Mouse (Mus musculus) forebrain, embryonic 16.5 days (tissue): ENCODE results near the gene Adgrb3. TPM values are rescaled to one million over a fixed set of nuclear protein-coding genes. Genes with fewer than 3 reads are reported as not detected.

ENCODE experiments used
- ATAC-seq: fragments of 200-750 bp; cut with Nextera tagmentation; 2 replicates; pipeline ENCODE4 v1.8.0; 2017; ENCODE audit warnings: mild to moderate bottlenecking, moderate library complexity
- H3K27ac ChIP-seq: fragments of 300-500 bp; sonication (generic); 2 replicates; pipeline ENCODE4 v1.5.1; 2014; ENCODE audit warnings: low read length, control low read depth
- H3K27me3 ChIP-seq: fragments of 300-500 bp; sonication (generic); replicated peaks from 2 replicates; pipeline ENCODE4 v1.6.1; 2014; ENCODE audit warnings: low read length; ENCODE audit not compliant: control insufficient read depth, insufficient read depth
- H3K36me3 ChIP-seq: fragments of 300-500 bp; sonication (generic); 2 replicates; pipeline ENCODE4 v1.6.1; 2014; ENCODE audit not compliant: control insufficient read depth, insufficient read depth
- H3K4me1 ChIP-seq: fragments of 300-500 bp; sonication (generic); replicated peaks from 2 replicates; pipeline ENCODE4 v1.6.1; 2014; ENCODE audit warnings: low read length; ENCODE audit not compliant: control insufficient read depth, insufficient read depth
- H3K4me2 ChIP-seq: fragments of 300-500 bp; sonication (generic); 2 replicates; pipeline ENCODE4 v1.6.1; 2014; ENCODE audit warnings: mild to moderate bottlenecking, low read length, control low read depth
- H3K4me3 ChIP-seq: fragments of 300-500 bp; sonication (generic); replicated peaks from 2 replicates; pipeline ENCODE4 v1.5.1; 2014; ENCODE audit warnings: mild to moderate bottlenecking, low read length, control low read depth
- H3K9ac ChIP-seq: fragments of 300-500 bp; sonication (generic); replicated peaks from 2 replicates; pipeline ENCODE4 v1.6.1; 2014; ENCODE audit warnings: low read depth, low read length, control low read depth
- H3K9me3 ChIP-seq: fragments of 300-500 bp; sonication (generic); 2 replicates; pipeline ENCODE4 v1.6.1; 2016; ENCODE audit warnings: low read length; ENCODE audit not compliant: control insufficient read depth
- WGBS: fragments of 180-500 bp; shearing (Covaris S2); extraction: QIAGEN DNeasy Blood & Tissue Kit; methylation state at CpG from one replicate; pipeline ENCODE4 v1.1.7; 2014; 5-methylcytosine and 5-hydroxymethylcytosine counted together
- polyA plus RNA-seq: library from polyadenylated mRNA; unstranded; fragments of >200 nt; fragmentation: Nextera tagmentation; extraction: Ambion mirVana; gene quantifications from 2 replicates; pipeline ENCODE4 v1.2.1, GENCODE M21; 2015

Adgrb3 gene
- polyA plus RNA-seq = 49.3 and 61.3 TPM in 2 replicates

- no peaks in the 10 kb centered on the region for H3K36me3 ChIP-seq
- H3K4me1 ChIP-seq = peaks cover 23% of the 10 kb centered on the region
- peak; percentile 42 for ATAC-seq
- no peaks in the 10 kb centered on the region for H3K27me3 ChIP-seq
- peak within 1 kb of the TSS; percentile 60 for H3K4me2 ChIP-seq
- peak within 1 kb of the TSS; percentile 80 for H3K4me3 ChIP-seq
- H3K27ac ChIP-seq = peak within 1 kb of the TSS; percentile 88
- WGBS = under 1% methylated on average over 31 of the region's 32 CpGs
- H3K9me3 ChIP-seq = no peaks in the 10 kb centered on the region
- peak within 1 kb of the TSS; percentile 85 for H3K9ac ChIP-seq
Measured at GRCm38 (mm10) chr1:25828971-25829920, at the start of gene Adgrb3. TSS of gene Adgrb3 (minus strand) at chr1:25829707.

- Histone ChIP-seq H3K27ac (no peak overlapping the region), H3K4me1 (no peaks in the 10 kb centered on the region), H3K4me2 (no peak overlapping the region), H3K9me3 (no peaks in the 10 kb centered on the region), H3K9ac (no peak overlapping the region), H3K4me3 (no peak overlapping the region), H3K36me3 (no peaks in the 10 kb centered on the region), H3K27me3 (no peaks in the 10 kb centered on the region)
- 74% methylated on average over 5 of the region's 5 CpGs for WGBS
- ATAC-seq = no peak
Measured at GRCm38 (mm10) chr1:25877526-25877925, 48.0 kb upstream of the Adgrb3 start.

- Histone ChIP-seq H3K9ac (no peak overlapping the region), H3K4me2 (no peak overlapping the region), H3K9me3 (no peaks in the 10 kb centered on the region), H3K27ac (no peak overlapping the region), H3K4me3 (no peak overlapping the region), H3K4me1 (no peaks in the 10 kb centered on the region), H3K36me3 (no peaks in the 10 kb centered on the region), H3K27me3 (no peaks in the 10 kb centered on the region)
- 84% methylated on average over 2 of the region's 2 CpGs for WGBS
- no peak for ATAC-seq
Measured at GRCm38 (mm10) chr1:25857473-25857872, 28.0 kb upstream of the Adgrb3 start.

GRCm38 (mm10) chr1:25854451-25854978 lies 25.0 kb upstream of the Adgrb3 start:
- Histone ChIP-seq H3K9ac (no peak overlapping the region), H3K4me1 (no peaks in the 10 kb centered on the region), H3K36me3 (no peaks in the 10 kb centered on the region), H3K4me2 (no peak overlapping the region), H3K27ac (no peak overlapping the region), H3K4me3 (no peak overlapping the region), H3K27me3 (no peaks in the 10 kb centered on the region), H3K9me3 (no peaks in the 10 kb centered on the region)
- WGBS = 15% methylated on average over 2 of the region's 2 CpGs
- no peak for ATAC-seq

- H3K4me3 ChIP-seq = peak overlapping the region; percentile 24
- H3K27me3 ChIP-seq = no peaks in the 10 kb centered on the region
- H3K9ac ChIP-seq = 0 out of 2 replicates have a peak overlapping the region, but pooled peaks have one; percentile 19
- WGBS = 38% methylated on average over 6 of the region's 6 CpGs
- H3K4me2 ChIP-seq = peak overlapping the region; percentile 40
- H3K27ac ChIP-seq = no peak overlapping the region
- no peak for ATAC-seq
- H3K36me3 ChIP-seq = no peaks in the 10 kb centered on the region
- H3K4me1 ChIP-seq = peaks cover 9% of the 10 kb centered on the region
- H3K9me3 ChIP-seq = no peaks in the 10 kb centered on the region
Measured at GRCm38 (mm10) chr1:25832260-25832659, 2.8 kb upstream of the Adgrb3 start.

GRCm38 (mm10) chr1:25831521-25831900 lies 2.0 kb upstream of the Adgrb3 start:
- Histone ChIP-seq H3K9ac (no peak overlapping the region), H3K4me2 (peak overlapping the region; percentile 60), H3K4me3 (peak overlapping the region; percentile 80), H3K9me3 (no peaks in the 10 kb centered on the region), H3K27ac (no peak overlapping the region), H3K4me1 (peaks cover 13% of the 10 kb centered on the region), H3K27me3 (no peaks in the 10 kb centered on the region), H3K36me3 (no peaks in the 10 kb centered on the region)
- ATAC-seq = no peak
- 4% methylated on average over 2 of the region's 2 CpGs for WGBS

- Histone ChIP-seq H3K4me2 (peak overlapping the region; percentile 60), H3K4me3 (peak overlapping the region; percentile 80), H3K36me3 (no peaks in the 10 kb centered on the region), H3K4me1 (peaks cover 16% of the 10 kb centered on the region), H3K9ac (peak overlapping the region; percentile 85), H3K27me3 (no peaks in the 10 kb centered on the region), H3K9me3 (no peaks in the 10 kb centered on the region), H3K27ac (peak overlapping the region; percentile 88)
- under 1% methylated on average over 15 of the region's 15 CpGs for WGBS
- ATAC-seq = peak; percentile 5; the same call in 1 of the 2 replicates
Measured at GRCm38 (mm10) chr1:25830757-25831520, 1.4 kb upstream of the Adgrb3 start.

GRCm38 (mm10) chr1:25829921-25830751 lies 629 bp upstream of the Adgrb3 start:
- Histone ChIP-seq H3K4me1 (peaks cover 18% of the 10 kb centered on the region), H3K9ac (peak overlapping the region; percentile 85), H3K4me2 (peak overlapping the region; percentile 60), H3K36me3 (no peaks in the 10 kb centered on the region), H3K27ac (peak overlapping the region; percentile 88), H3K9me3 (no peaks in the 10 kb centered on the region), H3K27me3 (no peaks in the 10 kb centered on the region), H3K4me3 (peak overlapping the region; percentile 80)
- under 1% methylated on average over 56 of the region's 99 CpGs for WGBS
- peak; percentile 88 for ATAC-seq
